Mouse (Mus musculus) bone marrow, adult 2 months (tissue): Measurements from ENCODE around the gene Clec2h.

Source experiments
- CTCF ChIP-seq: fragments of 200-500 bp; IDR thresholded peaks from 2 replicates; pipeline ENCODE4 v1.5.1; 2011; ENCODE audit warnings: low read length, control low read depth; ENCODE audit not compliant: control insufficient read depth, insufficient read depth
- POLR2A ChIP-seq: fragments of 200-500 bp; IDR thresholded peaks from 2 replicates; pipeline ENCODE4 v1.6.1; 2011; ENCODE audit warnings: low read depth, mild to moderate bottlenecking, control low read depth, low read length, borderline replicate concordance; ENCODE audit not compliant: control insufficient read depth

- TF ChIP-seq CTCF = no peak
- no peak for TF ChIP-seq POLR2A
Measured at GRCm38 (mm10) chr6:128640673-128641072, 21.5 kb upstream of the Clec2h start.
